Mouse (Mus musculus) CH12.LX (cell line): Measurements from ENCODE around the gene Fam19a1. TPM values are rescaled to one million over a fixed set of nuclear protein-coding genes. Genes with fewer than 3 reads are reported as not detected.

Experiments used
- DNase-seq: peaks from one replicate; pipeline ENCODE4 v3.0.0-alpha.2; 2013; ENCODE audit errors: extremely low read depth
- H3K27ac ChIP-seq: 2 replicates; pipeline ENCODE4 v1.5.1; 2012; ENCODE audit warnings: low read depth, mild to moderate bottlenecking, control low read depth, moderate library complexity; ENCODE audit not compliant: insufficient read depth
- H3K27me3 ChIP-seq: replicated peaks from 2 replicates; pipeline ENCODE3; 2012; ENCODE audit warnings: inconsistent platforms
- H3K36me3 ChIP-seq, 2 experiments: replicated peaks in 1 of 2; 2 replicates each; pipeline versions ENCODE3 to v1.6.1; 2012; ENCODE audit warnings: inconsistent platforms in 1 of 2, low read length in 1 of 2, mild to moderate bottlenecking in 1 of 2, mixed read lengths in 1 of 2, moderate library complexity in 1 of 2; ENCODE audit not compliant: control insufficient read depth in 1 of 2, insufficient read depth in 1 of 2
- H3K4me1 ChIP-seq, 2 experiments: 2 replicates each; pipeline ENCODE4 v1.6.1; 2012; ENCODE audit warnings: inconsistent platforms in 1 of 2, moderate library complexity in 1 of 2; ENCODE audit not compliant: insufficient read depth in 2 of 2, control insufficient read depth in 1 of 2
- H3K4me2 ChIP-seq: 2 replicates; pipeline ENCODE4 v1.6.1; 2012; ENCODE audit warnings: low read depth, mild to moderate bottlenecking, control low read depth; ENCODE audit not compliant: poor library complexity, insufficient read depth, severe bottlenecking
- H3K4me3 ChIP-seq, 3 experiments: fragments of 150-350 bp in 1 of 3; sonication (generic) in 1 of 3; replicated peaks in 1 of 3; 2 replicates each; pipeline versions ENCODE3 to v1.5.1; 2011 to 2012; ENCODE audit warnings: low read depth in 2 of 3, low read length in 2 of 3, mild to moderate bottlenecking in 2 of 3, moderate library complexity in 2 of 3, control low read depth in 1 of 3, improper control_type of control experiment in 1 of 3, inconsistent platforms in 1 of 3, mixed read lengths in 1 of 3; ENCODE audit not compliant: poor library complexity in 1 of 3
- H3K79me2 ChIP-seq: replicated peaks from 2 replicates; pipeline ENCODE4 v1.6.1; 2012; ENCODE audit warnings: mild to moderate bottlenecking, moderate library complexity; ENCODE audit not compliant: control insufficient read depth, poor library complexity, insufficient read depth, severe bottlenecking; ENCODE audit errors: extremely low read depth
- H3K9ac ChIP-seq: 2 replicates; pipeline ENCODE4 v1.6.1; 2012; ENCODE audit warnings: low read depth, mild to moderate bottlenecking, control low read depth, moderate library complexity; ENCODE audit not compliant: insufficient read depth
- H3K9me3 ChIP-seq: replicated peaks from 2 replicates; pipeline ENCODE3; 2012; ENCODE audit warnings: low read length, inconsistent platforms, mixed read lengths
- BHLHE40 ChIP-seq: IDR thresholded peaks from 2 replicates; pipeline ENCODE4 v1.6.1; 2011; ENCODE audit warnings: mild to moderate bottlenecking, low read depth, low read length, improper control_type of control experiment
- CHD1 ChIP-seq: IDR thresholded peaks from 2 replicates; pipeline ENCODE4 v1.6.1; 2012; ENCODE audit warnings: low read depth, low read length, improper control_type of control experiment, inconsistent platforms
- E2F4 ChIP-seq: IDR thresholded peaks from 2 replicates; pipeline ENCODE4 v1.6.1; 2011; ENCODE audit warnings: low read depth, low read length, improper control_type of control experiment; ENCODE audit not compliant: insufficient replicate concordance
- ELF1 ChIP-seq: IDR thresholded peaks from 2 replicates; pipeline ENCODE4 v1.6.1; 2014; ENCODE audit warnings: low read depth, mild to moderate bottlenecking, inconsistent platforms, low read length, improper control_type of control experiment
- EP300 ChIP-seq: IDR thresholded peaks from 2 replicates; pipeline ENCODE4 v1.6.1; 2011; ENCODE audit warnings: low read length, improper control_type of control experiment
- ETS1 ChIP-seq: conservative IDR thresholded peaks from 2 replicates; pipeline ENCODE4 v1.6.1; 2012; ENCODE audit warnings: low read depth, mild to moderate bottlenecking, inconsistent platforms, low read length, improper control_type of control experiment, moderate library complexity
- GABPA ChIP-seq: IDR thresholded peaks from 2 replicates; pipeline ENCODE4 v1.6.1; 2012; ENCODE audit warnings: low read depth, low read length, improper control_type of control experiment, inconsistent platforms; ENCODE audit not compliant: insufficient replicate concordance
- IRF4 ChIP-seq: IDR thresholded peaks from 2 replicates; pipeline ENCODE4 v1.6.1; 2014; ENCODE audit warnings: low read depth, mild to moderate bottlenecking, inconsistent platforms, low read length, improper control_type of control experiment
- JUN ChIP-seq: IDR thresholded peaks from 2 replicates; pipeline ENCODE4 v1.6.1; 2011; ENCODE audit warnings: low read depth, mild to moderate bottlenecking, low read length, improper control_type of control experiment, moderate library complexity; ENCODE audit not compliant: insufficient read depth
- KAT2A ChIP-seq: IDR thresholded peaks from 2 replicates; pipeline ENCODE4 v1.6.1; 2012; ENCODE audit warnings: low read length, improper control_type of control experiment, inconsistent platforms; ENCODE audit not compliant: insufficient replicate concordance
- MAFK ChIP-seq: IDR thresholded peaks from 2 replicates; pipeline ENCODE4 v1.6.1; 2011; ENCODE audit warnings: low read length, improper control_type of control experiment; ENCODE audit not compliant: insufficient replicate concordance
- MAX ChIP-seq: IDR thresholded peaks from 2 replicates; pipeline ENCODE4 v1.6.1; 2011; ENCODE audit warnings: low read length, improper control_type of control experiment
- MEF2A ChIP-seq: IDR thresholded peaks from 2 replicates; pipeline ENCODE4 v1.6.1; 2014; ENCODE audit warnings: low read depth, mild to moderate bottlenecking, inconsistent platforms, low read length, improper control_type of control experiment, borderline replicate concordance
- MXI1 ChIP-seq: IDR thresholded peaks from 2 replicates; pipeline ENCODE4 v1.6.1; 2011; ENCODE audit warnings: mild to moderate bottlenecking, low read depth, low read length, improper control_type of control experiment
- MYC ChIP-seq: IDR thresholded peaks from 2 replicates; pipeline ENCODE4 v1.6.1; 2011; ENCODE audit warnings: low read depth, mild to moderate bottlenecking, improper control_type of control experiment, low read length
- NELFE ChIP-seq: IDR thresholded peaks from 2 replicates; pipeline ENCODE4 v1.6.1; 2011; ENCODE audit warnings: low read depth, low read length, improper control_type of control experiment
- NRF1 ChIP-seq: IDR thresholded peaks from 2 replicates; pipeline ENCODE4 v1.6.1; 2014; ENCODE audit warnings: low read depth, mild to moderate bottlenecking, inconsistent platforms, low read length, improper control_type of control experiment, moderate library complexity
- PAX5 ChIP-seq: IDR thresholded peaks from 2 replicates; pipeline ENCODE4 v1.6.1; 2012; ENCODE audit warnings: low read length, inconsistent platforms, mixed read lengths
- POLR2A ChIP-seq: IDR thresholded peaks from 2 replicates; pipeline ENCODE4 v1.6.1; 2011; ENCODE audit warnings: low read depth, mild to moderate bottlenecking, improper control_type of control experiment, low read length
- POLR2AphosphoS2 ChIP-seq: IDR thresholded peaks from 2 replicates; pipeline ENCODE4 v1.6.1; 2011; ENCODE audit warnings: low read depth, low read length, improper control_type of control experiment
- RAD21 ChIP-seq: IDR thresholded peaks from 2 replicates; pipeline ENCODE4 v1.6.1; 2011; ENCODE audit warnings: low read depth, mild to moderate bottlenecking, low read length, improper control_type of control experiment, moderate library complexity
- RCOR1 ChIP-seq: conservative IDR thresholded peaks from 2 replicates; pipeline ENCODE4 v1.6.1; 2012; ENCODE audit warnings: low read depth, mild to moderate bottlenecking, inconsistent platforms, low read length, improper control_type of control experiment
- SIN3A ChIP-seq: IDR thresholded peaks from 2 replicates; pipeline ENCODE4 v1.6.1; 2012; ENCODE audit warnings: low read length, improper control_type of control experiment, inconsistent platforms
- SMC3 ChIP-seq: IDR thresholded peaks from 2 replicates; pipeline ENCODE4 v1.6.1; 2011; ENCODE audit warnings: low read depth, low read length, improper control_type of control experiment
- TBP ChIP-seq: conservative IDR thresholded peaks from 2 replicates; pipeline ENCODE4 v1.6.1; 2011; ENCODE audit warnings: low read depth, low read length, improper control_type of control experiment
- USF2 ChIP-seq: conservative IDR thresholded peaks from 2 replicates; pipeline ENCODE4 v1.6.1; 2011; ENCODE audit warnings: low read depth, low read length, improper control_type of control experiment
- ZKSCAN1 ChIP-seq: IDR thresholded peaks from 2 replicates; pipeline ENCODE4 v1.6.1; 2012; ENCODE audit warnings: low read depth, inconsistent platforms, low read length, improper control_type of control experiment, borderline replicate concordance
- ZMIZ1 ChIP-seq: IDR thresholded peaks from 2 replicates; pipeline ENCODE4 v1.6.1; 2012; ENCODE audit warnings: low read depth, mild to moderate bottlenecking, inconsistent platforms, low read length, improper control_type of control experiment
- dilution Hi-C: fragments of 300-500 bp; cut with MboI; formaldehyde crosslinking; loops from 2 replicates; pipeline ENCODE4 v1.14.3; 2020; ENCODE audit warnings: low sequenced_read_pairs; ENCODE audit not compliant: extremely low pct_unique_long_range_greater_than_20kb, extremely low pct_ligation_motif_present
- in situ Hi-C: fragments of 300-500 bp; cut with MboI; formaldehyde crosslinking; loops from 3 replicates; pipeline ENCODE4 v1.14.3; 2019; ENCODE audit warnings: low sequenced_read_pairs, low pct_ligation_motif_present, low pct_unique_long_range_greater_than_20kb, mixed read lengths
- polyA plus RNA-seq: library from polyadenylated mRNA; unstranded; fragments of >175 nt; gene quantifications from 2 replicates; pipeline ENCODE4 v1.2.1, GENCODE M21; 2012; ENCODE audit warnings: low read depth; ENCODE audit not compliant: insufficient read length
- total RNA-seq, 2 experiments: library from RNA; depleted of rRNA; stranded (reverse); fragments of 300-350 nt in 1 of 2; fragments of >200 nt in 1 of 2; gene quantifications; 2 replicates each; pipeline ENCODE4 v1.2.3; 2012 to 2014

Gene Fam19a1
- total and polyA plus RNA-seq, 3 experiments = 0.08 TPM; not detected in 2

GRCm38 (mm10) chr6:96093716-96094115 lies 19.2 kb upstream of the Fam19a1 start:
- Histone ChIP-seq H3K79me2 (no peaks in the 10 kb centered on the region), H3K27me3 (no peaks in the 10 kb centered on the region), H3K9me3 (peaks cover 11% of the 10 kb centered on the region)
- no peak for DNase-seq
- in situ Hi-C loops = no loop called here
- TF ChIP-seq KAT2A (no peak), MXI1 (no peak), ZMIZ1 (no peak), NRF1 (no peak), RAD21 (no peak), POLR2A (no peak), JUN (no peak), GABPA (no peak)
- TF ChIP-seq, all 38 proteins: peak for 0
- Histone ChIP-seq H3K9ac (no peak overlapping the region), H3K4me3 (no peak overlapping the region), H3K27ac (no peak overlapping the region), H3K4me1 (no peaks in the 10 kb centered on the region), H3K4me2 (no peak overlapping the region), H3K36me3 (no peaks in the 10 kb centered on the region)
- dilution Hi-C loops = no loop called here

- no peaks in the 10 kb centered on the region for H3K79me2 ChIP-seq
- TF ChIP-seq NELFE (no peak), RAD21 (no peak), EP300 (no peak), NRF1 (no peak), SIN3A (no peak), MYC (no peak), E2F4 (no peak), MAFK (no peak)
- H3K4me2 ChIP-seq = no peak overlapping the region
- no peaks in the 10 kb centered on the region for H3K27me3 ChIP-seq
- peaks cover 12% of the 10 kb centered on the region for H3K9me3 ChIP-seq
- no peak overlapping the region for H3K27ac ChIP-seq
- in situ Hi-C loops (no loop called here), dilution Hi-C loops (no loop called here)
- no peaks in the 10 kb centered on the region for H3K36me3 ChIP-seq
- H3K4me1 ChIP-seq = no peaks in the 10 kb centered on the region
- DNase-seq = no peak
- no peak overlapping the region for H3K4me3 ChIP-seq
- no peak overlapping the region for H3K9ac ChIP-seq
These were observed 14.7 kb upstream of the Fam19a1 start for GRCm38 (mm10) chr6:96098225-96098624.

GRCm38 (mm10) chr6:96111656-96112055 lies 1.3 kb upstream of the Fam19a1 start:
- dilution Hi-C loops (no loop called here), in situ Hi-C loops (no loop called here)
- H3K4me1 ChIP-seq = no peaks in the 10 kb centered on the region
- H3K4me2 ChIP-seq = no peak overlapping the region
- H3K27ac ChIP-seq = no peak overlapping the region
- DNase-seq = no peak
- H3K79me2 ChIP-seq = no peaks in the 10 kb centered on the region
- H3K36me3 ChIP-seq = no peaks in the 10 kb centered on the region
- H3K27me3 ChIP-seq = no peaks in the 10 kb centered on the region
- H3K4me3 ChIP-seq = no peak overlapping the region
- no peak overlapping the region for H3K9ac ChIP-seq
- H3K9me3 ChIP-seq = peaks cover 13% of the 10 kb centered on the region
- TF ChIP-seq POLR2AphosphoS2 = no peak
- TF ChIP-seq ETS1 = no peak
- no peak for TF ChIP-seq MEF2A
- no peak for TF ChIP-seq SIN3A
- no peak for TF ChIP-seq ELF1
- TF ChIP-seq E2F4 = no peak
- TF ChIP-seq IRF4 = no peak
- TF ChIP-seq MAX = no peak
- no peak for TF ChIP-seq USF2
- no peak for TF ChIP-seq RCOR1
- no peak for TF ChIP-seq SMC3
- TF ChIP-seq BHLHE40 = no peak
- no peak for TF ChIP-seq CHD1
- TF ChIP-seq TBP = no peak
- no peak for TF ChIP-seq ZKSCAN1
- TF ChIP-seq PAX5 = no peak
